Mouse (Mus musculus) liver, adult 2 months (tissue): Measurements from ENCODE around the gene Mllt6.

Source experiments
- CTCF ChIP-seq: fragments of 200-500 bp; IDR thresholded peaks from 2 replicates; pipeline ENCODE4 v1.5.1; 2011; ENCODE audit warnings: low read depth, low read length, control low read depth
- POLR2A ChIP-seq: fragments of 200-500 bp; IDR thresholded peaks from 2 replicates; pipeline ENCODE4 v1.6.1; 2011; ENCODE audit warnings: low read length, control low read depth; ENCODE audit not compliant: insufficient read depth; ENCODE audit errors: extremely low read depth

GRCm38 (mm10) chr11:97662893-97663527, at the start of gene Mllt6:
- TF ChIP-seq CTCF (no peak), POLR2A (0 out of 2 replicates have a peak, but pooled peaks have one; percentile 12)
